Mouse (Mus musculus): Measurements from ENCODE around the gene Skint7.
"Not testable (repeated sequence)": the region's sequence is repeated elsewhere in the genome, so short reads cannot be mapped to it uniquely, and the experiment has no call there.

Skint7 gene

DNA sequence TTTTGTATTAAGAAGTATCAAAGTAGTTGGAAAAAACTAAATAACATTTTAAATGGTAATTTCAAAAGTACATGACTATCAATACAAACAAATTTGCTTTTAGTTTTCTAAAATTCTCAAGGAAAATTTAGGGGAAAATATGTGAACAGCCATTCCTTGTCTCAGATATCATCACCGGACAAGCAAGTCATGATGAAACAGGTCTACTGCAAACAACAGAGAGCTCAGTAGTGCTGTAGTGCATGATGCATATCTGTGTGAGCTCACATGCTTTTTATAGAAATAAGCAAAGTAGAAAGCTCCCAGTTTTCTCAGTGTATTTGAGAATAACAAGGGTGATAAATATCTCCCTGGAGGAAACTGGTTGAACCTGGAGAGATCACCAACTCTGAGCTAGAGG is at the start of gene Skint7:
Gene Skint7, plus strand, starts transcription at position 301 of the 400 bp plus-strand sequence.
- no peak for DNase-seq (ENCODE audit: low read depth, low spot score)

GRCm38 (mm10) chr4:111961309-111961708 is 11.4 kb upstream of the Skint7 start:
- no peak for DNase-seq (ENCODE audit: low read depth, low spot score)

DNA sequence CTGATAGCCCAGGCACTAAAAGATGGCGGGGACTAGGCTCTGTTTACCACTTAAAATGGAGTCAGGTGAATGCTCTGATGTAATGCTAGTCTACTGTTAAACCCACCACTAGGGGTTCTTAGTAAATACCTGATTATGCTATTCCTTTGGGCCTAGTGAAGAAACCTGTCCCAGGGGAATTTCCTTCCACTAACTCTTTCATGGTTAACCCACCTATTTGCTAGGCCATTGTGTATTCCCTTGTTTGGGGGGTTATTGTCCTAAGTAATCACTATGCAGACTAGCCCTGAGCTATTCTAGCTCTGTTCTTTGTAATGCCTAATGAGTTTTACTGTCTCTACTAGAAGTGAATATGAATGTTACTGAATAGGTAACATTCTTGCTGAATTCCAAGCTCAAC is 9.5 kb upstream of the Skint7 start:
- not testable (repeated sequence) for DNase-seq (ENCODE audit: low read depth, low spot score)

DNA sequence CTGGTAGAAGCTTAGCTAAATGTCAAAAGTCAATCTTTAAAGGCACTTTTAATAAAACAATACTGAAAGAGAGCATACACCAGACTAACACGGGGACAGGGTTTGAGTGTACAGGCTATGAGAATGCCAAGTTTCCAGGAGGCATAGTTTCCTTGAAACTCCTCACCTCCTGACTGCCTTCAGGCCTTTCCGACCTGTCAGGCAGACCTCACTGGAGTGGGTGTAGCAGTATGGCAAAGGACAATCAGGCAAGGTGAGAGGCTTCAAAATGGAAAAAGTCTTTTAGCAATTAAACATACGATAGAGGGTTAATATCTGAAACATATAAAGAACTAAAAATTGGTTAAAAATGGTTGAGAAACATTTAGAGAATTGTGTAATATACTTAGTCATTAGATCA is 9.1 kb upstream of the Skint7 start:
- DNase-seq (ENCODE audit: low read depth, low spot score): no peak

GRCm38 (mm10) chr4:112005969-112006368 is 33.2 kb downstream of the Skint7 start, which contains the start of gene Skint1:
Skint1 (plus strand) TSS chr4:112006269.
- DNase-seq (ENCODE audit: low read depth, low spot score): no peak
